Mouse (Mus musculus) heart, adult 8-10 months (tissue): ENCODE measurements around the gene Rsad1. TPM values are rescaled to one million over a fixed set of nuclear protein-coding genes. Genes with fewer than 3 reads are reported as not detected.
A peak's percentile ranks its signal among the peaks of the same experiment; 100 is the strongest.

Experiments used
- DNase-seq: peaks from one replicate; pipeline ENCODE4 v3.0.0; 2022; ENCODE audit warnings: low spot score
- total RNA-seq, 4 experiments: library from RNA; stranded (reverse); gene quantifications; 2 replicates each; pipeline ENCODE4 v1.2.4; 2022

The Rsad1 gene
- total RNA-seq, 4 experiments from 2014 or later, result 8.3 to 11.5 (median 10.1) TPM

DNA sequence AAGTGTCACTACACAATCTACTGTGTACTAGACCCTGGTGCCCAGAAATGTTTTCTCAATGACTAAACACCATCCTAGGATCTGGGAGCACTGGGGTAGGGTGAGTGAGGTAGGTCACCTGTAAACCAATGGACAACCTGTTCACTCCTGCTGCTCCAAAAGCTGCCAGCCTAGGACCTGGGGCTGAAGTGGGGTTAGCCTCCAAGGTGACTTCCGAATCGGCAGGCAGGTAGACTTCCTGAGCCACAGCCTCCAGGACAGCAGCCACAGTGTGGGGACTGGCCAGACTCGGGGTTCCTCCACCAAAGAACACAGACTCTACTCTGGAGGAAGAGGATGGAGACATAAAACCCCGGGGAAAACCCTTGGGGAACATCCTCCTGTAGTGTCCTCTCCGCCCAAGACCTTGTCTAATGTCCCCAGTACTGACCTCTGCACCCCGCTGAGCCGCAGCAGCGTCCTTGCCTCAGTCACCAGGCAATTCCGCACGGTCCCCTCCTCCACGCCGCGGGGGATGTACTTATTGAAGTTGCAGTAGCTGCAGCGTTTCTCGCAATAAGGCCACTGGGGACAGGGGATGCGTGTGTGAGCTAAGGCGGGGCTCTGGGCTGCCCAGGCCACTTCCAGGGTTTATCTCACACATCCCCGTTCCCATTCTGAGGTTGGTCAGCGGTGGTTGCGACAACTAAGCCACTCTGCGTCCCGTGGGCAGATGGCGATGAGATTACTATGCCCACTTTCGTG, 842 bp downstream of the Rsad1 start:
- DNase-seq, result no peak

GRCm38 (mm10) chr11:94547271-94547670, 1.8 kb downstream of the Rsad1 start:
- DNase-seq, result no peak

DNA sequence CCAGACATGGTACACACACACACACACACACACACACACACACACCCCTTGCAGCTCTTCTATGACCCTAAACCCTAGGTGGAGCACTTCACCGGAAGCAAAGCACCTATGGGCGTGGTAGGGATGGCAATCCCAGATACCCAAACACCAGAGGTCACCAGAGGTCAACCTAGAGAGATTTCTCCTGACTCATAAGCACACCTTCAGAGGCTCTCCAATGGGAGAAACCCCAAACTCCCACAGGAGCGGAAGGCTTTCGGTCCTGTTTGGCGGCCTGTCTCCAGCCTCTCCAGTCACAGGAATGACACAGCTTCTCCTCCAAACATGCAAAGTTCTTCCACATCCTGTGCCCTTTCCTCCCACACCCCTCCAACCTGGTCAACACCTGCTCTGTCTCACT, 2.7 kb downstream of the Rsad1 start:
- DNase-seq, result no peak

DNA sequence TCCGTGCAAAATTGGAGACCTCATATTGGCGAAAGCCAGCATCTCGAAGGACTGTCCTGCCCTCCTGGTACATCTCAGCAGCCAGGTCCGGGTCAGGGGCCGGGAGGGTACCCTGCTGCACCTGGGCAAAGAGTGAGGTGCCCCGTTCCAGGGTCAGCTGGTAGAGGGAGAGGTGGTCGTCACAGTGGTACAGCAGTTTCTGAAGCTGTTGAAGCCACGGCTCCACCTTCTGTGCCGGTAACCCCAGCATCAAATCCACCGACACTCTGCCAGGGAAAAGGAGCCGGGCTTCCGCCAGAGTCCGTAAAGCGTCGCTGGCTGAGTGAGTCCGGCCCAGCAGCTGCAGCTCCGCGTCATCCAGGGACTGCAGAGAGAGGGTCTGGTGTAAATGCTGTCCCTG, 4.6 kb downstream of the Rsad1 start:
- DNase-seq, result no peak

DNA sequence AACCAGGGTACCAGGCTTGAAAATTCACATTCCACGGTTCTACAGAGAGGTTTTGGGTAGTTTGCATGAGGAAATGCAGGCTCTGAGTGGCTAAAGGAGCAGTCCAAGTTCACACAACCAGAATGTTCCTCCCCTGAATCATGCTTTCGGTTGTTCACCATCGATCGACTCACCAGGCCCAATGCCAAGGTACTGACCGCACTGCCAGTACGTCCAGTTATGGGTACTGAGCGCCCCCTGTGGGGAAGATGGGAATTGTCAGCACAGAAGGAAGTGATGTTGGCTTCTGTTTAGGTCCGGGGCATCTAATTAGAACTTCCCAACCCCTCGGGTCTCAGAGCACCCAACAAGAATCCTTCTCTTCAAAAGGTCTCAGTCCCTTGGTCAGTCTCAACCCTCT, 5.1 kb downstream of the Rsad1 start:
- peak; percentile 93 for DNase-seq

- DNase-seq, result no peak
These were observed 5.7 kb downstream of the Rsad1 start for GRCm38 (mm10) chr11:94543344-94543743.

GRCm38 (mm10) chr11:94542400-94542799, 6.7 kb downstream of the Rsad1 start:
- DNase-seq, result no peak

- DNase-seq, result no peak
These were observed 9.3 kb downstream of the Rsad1 start for GRCm38 (mm10) chr11:94539761-94540160.

GRCm38 (mm10) chr11:94538733-94539292, 10.2 kb downstream of the Rsad1 start:
- DNase-seq, result no peak

GRCm38 (mm10) chr11:94533171-94533570, 15.9 kb downstream of the Rsad1 start:
- no peak for DNase-seq

DNA sequence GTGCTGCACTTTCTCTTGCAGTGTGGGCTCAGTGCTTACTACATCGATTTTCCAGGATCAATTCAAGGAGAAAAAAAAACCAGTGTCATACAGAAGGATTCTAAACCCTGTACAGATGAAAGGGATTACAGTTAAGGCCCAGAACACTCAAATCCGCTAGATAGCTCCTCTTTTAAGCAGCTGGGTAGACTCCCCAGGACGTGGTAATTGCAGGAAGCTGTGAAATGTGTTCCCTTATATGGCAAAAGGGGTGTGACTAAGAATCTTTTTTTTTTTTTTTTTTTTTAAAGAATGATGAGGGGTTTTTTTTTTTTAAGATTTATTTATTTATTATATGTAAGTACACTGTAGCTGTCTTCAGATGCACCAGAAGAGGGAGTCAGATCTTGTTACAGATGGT, 20.2 kb downstream of the Rsad1 start:
- no peak for DNase-seq

GRCm38 (mm10) chr11:94526171-94526879, 22.7 kb downstream of the Rsad1 start:
- DNase-seq, result no peak

DNA sequence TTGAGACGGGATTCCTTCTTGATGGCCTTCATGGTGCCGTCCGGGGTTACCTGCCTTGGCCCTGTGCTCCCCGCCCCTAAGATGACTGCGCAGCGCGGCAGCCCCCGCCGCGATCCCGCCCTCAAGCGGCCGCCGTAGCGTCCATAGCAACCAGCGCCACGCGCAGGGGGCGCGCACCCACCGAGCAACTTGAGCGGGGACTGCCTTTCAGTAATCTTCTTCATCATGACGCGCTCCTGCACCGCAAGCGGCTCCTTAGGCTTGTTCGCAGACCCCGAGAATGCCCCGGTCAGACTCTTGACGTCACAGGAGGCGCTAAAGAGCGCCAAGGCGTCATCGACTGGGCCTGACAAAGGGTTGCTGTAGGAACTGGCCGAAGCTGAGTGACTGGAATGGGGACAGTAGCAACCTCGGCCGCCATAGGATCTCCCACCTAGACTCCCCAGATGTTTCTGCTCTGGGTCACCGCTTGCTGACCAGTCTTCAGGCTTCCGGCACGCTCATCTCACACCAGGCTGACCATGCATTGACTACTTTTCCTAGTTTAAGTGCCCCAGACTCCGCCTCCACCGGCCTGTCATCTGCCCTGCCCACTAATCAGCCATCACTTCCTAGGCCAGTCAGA, 27.7 kb downstream of the Rsad1 start, which contains the start of gene Mycbpap:
Gene Mycbpap (minus strand): TSS at position 524 of the 625 bp plus-strand sequence.
- DNase-seq, result peak; percentile 45

DNA sequence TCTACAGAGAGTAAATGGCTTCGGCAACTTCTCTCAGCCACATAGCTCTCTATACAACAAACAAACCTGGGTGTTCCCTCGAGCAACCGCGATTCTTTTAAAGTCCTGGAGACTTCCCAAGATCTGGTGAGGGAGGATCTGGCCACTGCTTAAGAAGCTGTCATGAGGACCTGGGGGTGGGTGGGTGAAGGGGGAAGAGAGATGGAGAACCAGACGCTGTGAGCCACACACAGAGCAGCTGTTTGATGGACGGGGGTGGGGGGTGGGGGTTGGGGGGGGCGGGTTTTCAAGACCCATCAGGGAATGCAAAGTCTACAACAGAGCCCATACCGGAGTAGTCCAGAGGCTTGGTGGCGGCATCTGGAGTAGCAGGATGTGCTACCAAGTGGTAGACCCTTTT, 35.6 kb downstream of the Rsad1 start:
- no peak for DNase-seq

DNA sequence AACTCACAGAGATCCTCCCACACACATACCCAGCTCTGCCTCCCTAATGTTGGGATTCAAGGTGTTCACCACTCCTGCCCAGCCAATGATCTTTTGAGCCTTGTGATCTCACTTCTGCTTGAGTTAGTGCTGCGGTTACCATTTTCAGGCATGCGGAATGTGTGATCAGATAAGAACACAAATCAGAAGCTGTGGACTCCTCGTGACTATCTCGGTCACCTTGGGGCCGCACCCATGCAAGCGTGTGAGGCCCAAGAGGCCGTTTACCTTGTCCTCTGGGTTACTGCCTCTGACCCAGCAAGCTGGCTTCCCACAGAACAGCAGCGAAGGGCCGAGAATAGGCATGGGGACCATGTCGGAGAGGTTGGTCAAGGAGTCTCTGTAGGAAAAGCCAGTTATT, 40.1 kb downstream of the Rsad1 start:
- DNase-seq, result no peak

DNA sequence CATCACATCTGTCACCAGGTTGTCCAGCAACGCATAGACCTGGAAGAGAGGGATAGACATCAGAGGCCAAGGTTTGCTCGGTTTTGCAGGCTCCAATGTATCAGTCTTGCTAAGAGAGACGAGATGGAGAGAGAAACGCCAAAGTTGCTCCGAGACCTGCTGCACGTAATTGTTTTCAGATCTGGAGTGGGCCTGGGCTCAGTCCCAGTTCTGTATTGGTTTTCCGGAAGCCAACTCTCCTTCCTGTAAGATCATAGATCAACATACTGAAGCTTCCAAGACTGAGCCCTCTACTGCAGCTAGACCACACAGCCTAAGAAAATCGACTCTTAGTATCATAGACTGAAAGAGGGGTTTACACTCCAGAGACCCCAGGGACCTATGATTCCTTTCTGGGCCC, 47.6 kb downstream of the Rsad1 start:
- no peak for DNase-seq

- DNase-seq, result no peak
These were observed 48.7 kb downstream of the Rsad1 start for GRCm38 (mm10) chr11:94500362-94500761.

- DNase-seq, result no peak
These were observed 49.3 kb downstream of the Rsad1 start, which contains the start of gene Epn3 for GRCm38 (mm10) chr11:94499661-94500152. Gene Epn3 (minus strand): TSS chr11:94499974.

DNA sequence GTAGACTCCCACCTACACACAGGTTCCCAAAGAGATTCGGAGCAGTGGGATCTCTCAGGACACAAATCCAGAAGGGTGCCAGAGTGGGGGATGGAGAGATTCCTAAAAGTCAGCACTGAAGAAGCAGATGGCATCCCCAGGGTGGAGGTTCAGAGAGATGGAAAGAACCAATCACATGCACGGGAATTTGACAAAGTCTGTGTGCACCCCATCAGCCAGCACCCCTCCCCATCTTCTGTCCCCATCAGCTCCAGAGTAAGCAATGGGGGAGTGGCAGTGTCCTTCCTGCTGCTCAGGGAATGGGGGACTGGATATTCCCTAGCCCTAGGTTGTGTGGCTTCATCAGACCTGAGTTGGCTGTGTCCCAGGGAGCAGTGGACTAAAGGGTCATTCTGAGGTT, 50.0 kb downstream of the Rsad1 start:
- DNase-seq, result no peak

GRCm38 (mm10) chr11:94498093-94498996, 50.7 kb downstream of the Rsad1 start:
- no peak for DNase-seq

DNA sequence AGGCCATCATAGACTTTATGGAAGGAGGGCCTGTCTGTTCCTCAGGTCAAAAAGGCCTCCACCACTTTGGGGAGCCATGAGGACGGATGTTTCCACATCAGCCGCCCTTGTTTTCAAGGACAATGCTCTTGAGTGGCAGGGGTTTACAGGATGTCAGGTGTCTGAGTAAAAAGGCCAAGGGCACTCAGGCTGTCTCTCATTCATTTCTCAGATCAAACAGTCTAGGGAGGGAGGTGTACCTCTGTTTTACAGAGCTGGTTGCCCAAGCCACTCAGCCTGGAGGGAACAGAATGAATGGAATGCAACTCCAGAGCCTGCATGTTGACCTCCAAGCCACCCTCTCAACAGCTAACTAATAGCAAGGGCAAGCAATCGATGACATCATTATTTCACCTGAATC, 53.6 kb downstream of the Rsad1 start:
- no peak for DNase-seq
